Mouse (Mus musculus) lung, postnatal 0 days (tissue): Measurements from ENCODE around the gene Inca1. TPM values are rescaled to one million over a fixed set of nuclear protein-coding genes. Genes with fewer than 3 reads are reported as not detected.

Source experiments
- ATAC-seq: fragments of 200-750 bp; cut with Nextera tagmentation; 2 replicates; pipeline ENCODE4 v1.8.0; 2017; ENCODE audit warnings: moderate library complexity
- DNase-seq: peaks from one replicate; pipeline ENCODE4 v3.0.0-alpha.2; 2016; ENCODE audit warnings: low spot score
- H3K27ac ChIP-seq: fragments of 300-500 bp; sonication (generic); 2 replicates; pipeline ENCODE4 v1.5.1; 2014; ENCODE audit warnings: antibody characterized with exemption, mild to moderate bottlenecking, low read length, mixed read lengths
- H3K27me3 ChIP-seq: fragments of 300-500 bp; sonication (generic); replicated peaks from 2 replicates; pipeline ENCODE4 v1.6.1; 2014; ENCODE audit warnings: low read length, mixed read lengths; ENCODE audit not compliant: insufficient read depth
- H3K36me3 ChIP-seq: fragments of 300-500 bp; sonication (generic); 2 replicates; pipeline ENCODE4 v1.6.1; 2014; ENCODE audit warnings: low read length, mixed read lengths; ENCODE audit not compliant: insufficient read depth
- H3K4me1 ChIP-seq: fragments of 300-500 bp; sonication (generic); 2 replicates; pipeline ENCODE4 v1.6.1; 2014; ENCODE audit warnings: antibody characterized with exemption, low read depth, low read length, mixed read lengths; ENCODE audit not compliant: insufficient read depth
- H3K4me2 ChIP-seq: fragments of 300-500 bp; sonication (generic); replicated peaks from 2 replicates; pipeline ENCODE4 v1.6.1; 2014; ENCODE audit warnings: low read depth, mild to moderate bottlenecking, low read length, moderate library complexity, mixed read lengths
- H3K4me3 ChIP-seq: fragments of 300-500 bp; sonication (generic); 2 replicates; pipeline ENCODE4 v1.5.1; 2014; ENCODE audit warnings: low read depth, low read length
- H3K9ac ChIP-seq: fragments of 300-500 bp; sonication (generic); replicated peaks from 2 replicates; pipeline ENCODE4 v1.6.1; 2014; ENCODE audit warnings: low read depth, mild to moderate bottlenecking
- H3K9me3 ChIP-seq: fragments of 300-500 bp; sonication (generic); 2 replicates; pipeline ENCODE4 v1.6.1; 2016; ENCODE audit warnings: low read length, mixed read lengths
- CTCF ChIP-seq: IDR thresholded peaks from 2 replicates; pipeline ENCODE4 v1.5.1; 2016; ENCODE audit warnings: antibody characterized with exemption, mild to moderate bottlenecking
- EP300 ChIP-seq: IDR thresholded peaks from 2 replicates; pipeline ENCODE4 v1.6.1; 2016; ENCODE audit warnings: antibody characterized with exemption, mild to moderate bottlenecking, control low read depth
- WGBS: fragments of 180-500 bp; shearing (Covaris S2); extraction: QIAGEN DNeasy Blood & Tissue Kit; methylation state at CpG from one replicate; pipeline ENCODE4 v1.1.7; 2014; 5-methylcytosine and 5-hydroxymethylcytosine counted together
- polyA plus RNA-seq: library from polyadenylated mRNA; unstranded; fragments of >200 nt; fragmentation: Nextera tagmentation; extraction: Ambion mirVana; gene quantifications from 2 replicates; pipeline ENCODE4 v1.2.1, GENCODE M21; 2015

The Inca1 gene
- polyA plus RNA-seq, 1 experiment from 2014 or later, result 2.4 TPM

GRCm38 (mm10) chr11:70737749-70738148 lies 37.8 kb upstream of the Inca1 start:
- Histone ChIP-seq H3K27ac (no peak overlapping the region), H3K36me3 (no peaks in the 10 kb centered on the region), H3K4me1 (no peaks in the 10 kb centered on the region), H3K4me3 (no peak overlapping the region), H3K27me3 (no peaks in the 10 kb centered on the region), H3K9ac (no peak overlapping the region), H3K9me3 (no peaks in the 10 kb centered on the region), H3K4me2 (no peak overlapping the region)
- no peak for ATAC-seq
- no peak for TF ChIP-seq CTCF
- TF ChIP-seq EP300, result no peak
- WGBS, result 35% methylated on average over 5 of the region's 5 CpGs
- no peak for DNase-seq

GRCm38 (mm10) chr11:70733256-70733655 lies 33.3 kb upstream of the Inca1 start:
- Histone ChIP-seq H3K9me3 (no peaks in the 10 kb centered on the region), H3K9ac (no peak overlapping the region), H3K4me3 (no peak overlapping the region), H3K36me3 (peaks cover under 1% of the 10 kb centered on the region; the same call in 1 of the 2 replicates), H3K27me3 (no peaks in the 10 kb centered on the region), H3K4me2 (no peak overlapping the region), H3K27ac (no peak overlapping the region), H3K4me1 (no peaks in the 10 kb centered on the region)
- TF ChIP-seq EP300 (no peak), CTCF (no peak)
- ATAC-seq, result no peak
- 60% methylated on average over 5 of the region's 5 CpGs for WGBS
- no peak for DNase-seq

- no peaks in the 10 kb centered on the region for H3K9me3 ChIP-seq
- no peaks in the 10 kb centered on the region for H3K4me1 ChIP-seq
- no peak overlapping the region for H3K4me2 ChIP-seq
- H3K36me3 ChIP-seq, result peaks cover 18% of the 10 kb centered on the region
- TF ChIP-seq CTCF (no peak), EP300 (no peak)
- H3K9ac ChIP-seq, result no peak overlapping the region
- H3K27ac ChIP-seq, result no peak overlapping the region
- 49% methylated on average over 5 of the region's 5 CpGs for WGBS
- no peak for DNase-seq
- no peaks in the 10 kb centered on the region for H3K27me3 ChIP-seq
- H3K4me3 ChIP-seq, result no peak overlapping the region
- no peak for ATAC-seq
Observed at GRCm38 (mm10) chr11:70731178-70731577, 31.2 kb upstream of the Inca1 start.

GRCm38 (mm10) chr11:70730427-70731038 lies 30.6 kb upstream of the Inca1 start:
- Histone ChIP-seq H3K9me3 (no peaks in the 10 kb centered on the region), H3K27me3 (no peaks in the 10 kb centered on the region), H3K27ac (no peak overlapping the region), H3K9ac (no peak overlapping the region), H3K4me3 (no peak overlapping the region), H3K4me1 (no peaks in the 10 kb centered on the region), H3K36me3 (peaks cover 18% of the 10 kb centered on the region), H3K4me2 (no peak overlapping the region)
- 70% methylated on average over 9 of the region's 9 CpGs for WGBS
- no peak for DNase-seq
- TF ChIP-seq EP300 (no peak), CTCF (no peak)
- no peak for ATAC-seq

GRCm38 (mm10) chr11:70727385-70727784 lies 27.4 kb upstream of the Inca1 start:
- Histone ChIP-seq H3K27ac (no peak overlapping the region), H3K9me3 (no peaks in the 10 kb centered on the region), H3K4me3 (no peak overlapping the region), H3K4me2 (no peak overlapping the region), H3K9ac (no peak overlapping the region), H3K4me1 (no peaks in the 10 kb centered on the region), H3K27me3 (no peaks in the 10 kb centered on the region), H3K36me3 (peaks cover 36% of the 10 kb centered on the region)
- ATAC-seq (no peak), DNase-seq (no peak)
- 70% methylated on average over 5 of the region's 5 CpGs for WGBS
- TF ChIP-seq CTCF (no peak), EP300 (no peak)

- ATAC-seq, result no peak
- Histone ChIP-seq H3K4me3 (no peak overlapping the region), H3K4me1 (no peaks in the 10 kb centered on the region), H3K9ac (no peak overlapping the region), H3K4me2 (no peak overlapping the region), H3K27me3 (no peaks in the 10 kb centered on the region), H3K36me3 (peaks cover 41% of the 10 kb centered on the region), H3K27ac (no peak overlapping the region), H3K9me3 (no peaks in the 10 kb centered on the region)
- TF ChIP-seq CTCF (no peak), EP300 (no peak)
- no peak for DNase-seq
- WGBS, result 96% methylated on average over 2 of the region's 2 CpGs
Observed at GRCm38 (mm10) chr11:70726585-70726984, 26.6 kb upstream of the Inca1 start.

GRCm38 (mm10) chr11:70724706-70725105 lies 24.8 kb upstream of the Inca1 start:
- DNase-seq (no peak), ATAC-seq (no peak)
- no peak overlapping the region for H3K9ac ChIP-seq
- no peak overlapping the region for H3K4me2 ChIP-seq
- no peak for TF ChIP-seq EP300
- no peak for TF ChIP-seq CTCF
- peaks cover 41% of the 10 kb centered on the region for H3K36me3 ChIP-seq
- H3K4me3 ChIP-seq, result no peak overlapping the region
- no peaks in the 10 kb centered on the region for H3K27me3 ChIP-seq
- H3K27ac ChIP-seq, result no peak overlapping the region
- no peaks in the 10 kb centered on the region for H3K4me1 ChIP-seq
- H3K9me3 ChIP-seq, result no peaks in the 10 kb centered on the region
- 93% methylated on average over 9 of the region's 9 CpGs for WGBS
